Mouse (Mus musculus): ENCODE measurements around the gene Atpaf2. TPM values are rescaled to one million over a fixed set of nuclear protein-coding genes. Genes with fewer than 3 reads are reported as not detected.

The Atpaf2 gene
- total and polyA plus RNA-seq, 3 experiments, result 47.8 to 79.2 (median 78.6) TPM

DNA sequence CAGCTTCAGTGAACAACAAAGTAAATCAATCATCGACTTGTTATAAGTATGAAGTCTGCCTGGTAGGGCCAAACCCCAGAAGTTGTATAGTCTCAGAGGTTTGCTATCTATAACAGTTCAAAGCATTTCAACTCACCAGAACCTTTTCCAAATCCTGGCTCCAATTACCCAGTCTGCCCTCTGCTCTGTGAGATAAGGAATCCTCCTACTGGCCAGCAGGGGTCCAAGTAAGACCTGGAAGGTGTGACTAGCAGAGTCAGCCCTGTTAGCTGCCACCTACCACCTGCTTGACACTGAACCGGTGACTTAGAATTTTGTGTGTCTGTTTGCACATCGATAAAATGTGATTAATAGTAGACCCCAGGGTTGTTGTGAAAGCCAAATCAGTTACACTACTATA lies 51.0 kb downstream of the Atpaf2 start:
- peak; percentile 46 for TF ChIP-seq RAD21 (IDR thresholded peaks at IDR 0.05; ENCODE audit: low read depth, low read length)
- no peak for TF ChIP-seq MAFK (IDR thresholded peaks at IDR 0.05; ENCODE audit: insufficient replicate concordance, low read length)
- TF ChIP-seq NRF1 (IDR thresholded peaks at IDR 0.05; ENCODE audit: low read depth, low read length), result 0 out of 2 replicates have a peak, but pooled peaks have one; percentile 17
- TF ChIP-seq MAZ (IDR thresholded peaks at IDR 0.05; ENCODE audit: low read depth, low read length), result no peak
- TF ChIP-seq ELF1 (IDR thresholded peaks at IDR 0.05; ENCODE audit: low read depth, low read length), result no peak
- no peak for TF ChIP-seq MEF2A (IDR thresholded peaks at IDR 0.05; ENCODE audit: borderline replicate concordance, low read depth, low read length)
- TF ChIP-seq CHD2 (IDR thresholded peaks at IDR 0.05; ENCODE audit: low read length), result no peak
- TF ChIP-seq EP300 (IDR thresholded peaks at IDR 0.05; ENCODE audit: low read length), result no peak
- TF ChIP-seq GABPA (IDR thresholded peaks at IDR 0.05; ENCODE audit: insufficient replicate concordance, low read depth, low read length), result no peak
- no peak for TF ChIP-seq BHLHE40 (IDR thresholded peaks at IDR 0.05; ENCODE audit: low read depth, low read length)
- TF ChIP-seq MAX (IDR thresholded peaks at IDR 0.05; ENCODE audit: low read length), result 0 out of 2 replicates have a peak, but pooled peaks have one; percentile 8
- no peak for TF ChIP-seq JUND (conservative IDR thresholded peaks at IDR 0.05; ENCODE audit: low read depth, low read length)
- peak in 1 of 2 experiments; percentile 71; a peak in 3 of 4 replicates for TF ChIP-seq CTCF (conservative IDR thresholded peaks at IDR 0.05 in 1 of 2, IDR thresholded peaks at IDR 0.05 in 1 of 2; ENCODE audit: low read depth in 2 of 2, low read length in 2 of 2)
- peak; percentile 38 for TF ChIP-seq SMC3 (IDR thresholded peaks at IDR 0.05; ENCODE audit: low read depth, low read length)
- no peak for TF ChIP-seq ZKSCAN1 (IDR thresholded peaks at IDR 0.05; ENCODE audit: borderline replicate concordance, low read depth, low read length)
- 0 out of 2 replicates have a peak, but pooled peaks have one; percentile 20 for TF ChIP-seq IRF4 (IDR thresholded peaks at IDR 0.05; ENCODE audit: low read depth, low read length)
- no peak for TF ChIP-seq E2F4 (IDR thresholded peaks at IDR 0.05; ENCODE audit: insufficient replicate concordance, low read depth, low read length)
- no peak for TF ChIP-seq POLR2A (IDR thresholded peaks at IDR 0.05; ENCODE audit: low read depth, low read length)
- no peak for TF ChIP-seq KAT2A (IDR thresholded peaks at IDR 0.05; ENCODE audit: insufficient replicate concordance, low read length)
- TF ChIP-seq JUN (IDR thresholded peaks at IDR 0.05; ENCODE audit: insufficient read depth, low read depth, low read length), result no peak
- no peak for TF ChIP-seq RCOR1 (conservative IDR thresholded peaks at IDR 0.05; ENCODE audit: low read depth, low read length)
- TF ChIP-seq SIN3A (IDR thresholded peaks at IDR 0.05; ENCODE audit: low read length), result peak; percentile 20; the same call in 1 of the 2 replicates
- DNase-seq (ENCODE audit: extremely low read depth), result no peak
- no peaks in the 10 kb centered on the region for H3K36me3 ChIP-seq (replicated peaks in 1 of 2; ENCODE audit: control insufficient read depth in 1 of 2, insufficient read depth in 1 of 2, low read length in 1 of 2)
- H3K9ac ChIP-seq (ENCODE audit: insufficient read depth, low read depth), result peak overlapping the region; percentile 42; the same call in 1 of the 2 replicates
- no peaks in the 10 kb centered on the region for H3K27me3 ChIP-seq (replicated peaks)
- H3K27ac ChIP-seq (ENCODE audit: insufficient read depth, low read depth), result peak overlapping the region; percentile 18; the same call in 1 of the 2 replicates
- H3K4me1 ChIP-seq (ENCODE audit: control insufficient read depth in 1 of 2, insufficient read depth in 2 of 2), result peaks cover 15 to 29% of the 10 kb centered on the region in 2 experiments
- H3K79me2 ChIP-seq (replicated peaks; ENCODE audit: control insufficient read depth, extremely low read depth, insufficient read depth, poor library complexity, severe bottlenecking), result no peaks in the 10 kb centered on the region
- dilution Hi-C loops (cut with MboI; ENCODE audit: extremely low pct_ligation_motif_present, extremely low pct_unique_long_range_greater_than_20kb, low sequenced_read_pairs), result no loop called here
- in situ Hi-C loops (cut with MboI; ENCODE audit: low pct_ligation_motif_present, low pct_unique_long_range_greater_than_20kb, low sequenced_read_pairs), result no loop called here
- no peaks in the 10 kb centered on the region for H3K9me3 ChIP-seq (replicated peaks; ENCODE audit: low read length)
- no peak overlapping the region for H3K4me3 ChIP-seq (replicated peaks in 1 of 3; ENCODE audit: low read depth in 2 of 3, low read length in 2 of 3, poor library complexity in 1 of 3)
- no peak overlapping the region for H3K4me2 ChIP-seq (ENCODE audit: insufficient read depth, low read depth, poor library complexity, severe bottlenecking)

Data from CH12.LX (cell line).